Mouse (Mus musculus) kidney, postnatal 0 days (tissue): Measurements from ENCODE around the gene Prx. TPM values are rescaled to one million over a fixed set of nuclear protein-coding genes. Genes with fewer than 3 reads are reported as not detected.

Source experiments
- ATAC-seq: fragments of 200-750 bp; cut with Nextera tagmentation; replicated peaks from 2 replicates; pipeline ENCODE4 v1.8.0; 2017; ENCODE audit warnings: low read depth, moderate number of reproducible peaks, moderate TSS enrichment, moderate library complexity; ENCODE audit not compliant: low FRiP score
- DNase-seq: peaks from one replicate; pipeline ENCODE4 v3.0.0-alpha.2; 2016; ENCODE audit warnings: low spot score
- H3K27ac ChIP-seq: fragments of 300-500 bp; sonication (generic); 2 replicates; pipeline ENCODE4 v1.5.1; 2014; ENCODE audit warnings: mild to moderate bottlenecking
- H3K27me3 ChIP-seq: fragments of 300-500 bp; sonication (generic); 2 replicates; pipeline ENCODE4 v1.6.1; 2014; ENCODE audit warnings: low read length, mixed read lengths; ENCODE audit not compliant: insufficient read depth
- H3K36me3 ChIP-seq: fragments of 300-500 bp; sonication (generic); 2 replicates; pipeline ENCODE4 v1.6.1; 2014; ENCODE audit warnings: low read length, mixed read lengths; ENCODE audit not compliant: insufficient read depth
- H3K4me1 ChIP-seq: fragments of 300-500 bp; sonication (generic); replicated peaks from 2 replicates; pipeline ENCODE4 v1.6.1; 2014; ENCODE audit warnings: antibody characterized with exemption, low read length, mixed read lengths; ENCODE audit not compliant: insufficient read depth
- H3K4me2 ChIP-seq: fragments of 300-500 bp; sonication (generic); 2 replicates; pipeline ENCODE4 v1.6.1; 2014; ENCODE audit warnings: mild to moderate bottlenecking, low read length, moderate library complexity, mixed read lengths
- H3K4me3 ChIP-seq: fragments of 300-500 bp; sonication (generic); replicated peaks from 2 replicates; pipeline ENCODE4 v1.5.1; 2014; ENCODE audit warnings: low read depth, low read length
- H3K9ac ChIP-seq: fragments of 300-500 bp; sonication (generic); 2 replicates; pipeline ENCODE4 v1.6.1; 2014; ENCODE audit warnings: low read depth, low read length
- H3K9me3 ChIP-seq: fragments of 300-500 bp; sonication (generic); replicated peaks from 2 replicates; pipeline ENCODE4 v1.6.1; 2016; ENCODE audit warnings: low read length, inconsistent platforms, mixed read lengths
- CTCF ChIP-seq: IDR thresholded peaks from 2 replicates; pipeline ENCODE4 v1.5.1; 2016; ENCODE audit warnings: antibody characterized with exemption, low read depth, mild to moderate bottlenecking, moderate library complexity
- WGBS: fragments of 180-500 bp; shearing (Covaris S2); extraction: QIAGEN DNeasy Blood & Tissue Kit; methylation state at CpG from one replicate; pipeline ENCODE4 v1.1.7; 2014; 5-methylcytosine and 5-hydroxymethylcytosine counted together
- polyA plus RNA-seq: library from polyadenylated mRNA; unstranded; fragments of >200 nt; fragmentation: Nextera tagmentation; extraction: Ambion mirVana; gene quantifications from 2 replicates; pipeline ENCODE4 v1.2.1, GENCODE M21; 2015

Prx gene
- polyA plus RNA-seq, 1 experiment from 2014 or later: 4.1 TPM

DNA sequence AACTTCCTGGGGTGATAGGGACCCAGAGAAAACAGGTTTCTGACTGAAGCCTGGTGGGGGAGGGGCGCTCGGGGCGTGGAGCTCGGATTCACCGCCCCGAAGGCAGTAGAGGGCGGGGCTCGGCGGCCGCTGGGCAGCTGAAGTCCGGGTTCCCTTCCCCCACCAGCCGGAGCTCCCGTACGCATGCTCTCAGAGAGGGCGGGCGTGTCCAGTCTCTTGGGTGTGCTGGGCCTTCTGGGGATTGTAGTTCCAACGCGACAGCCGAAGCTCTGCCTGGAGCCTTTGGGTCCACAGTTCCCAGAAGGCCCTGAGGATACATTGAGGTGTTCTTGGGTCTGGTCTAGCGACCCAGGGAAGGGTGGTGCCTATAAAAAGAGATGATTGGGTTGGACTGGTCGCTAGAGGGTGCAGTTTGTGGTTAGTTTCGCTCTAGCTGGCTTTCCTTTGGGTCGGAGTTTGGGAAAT lies 24.6 kb upstream of the Prx start:
- Histone ChIP-seq H3K4me2 (peak overlapping the region; percentile 63), H3K9me3 (no peaks in the 10 kb centered on the region), H3K4me3 (peak overlapping the region; percentile 73), H3K27ac (peak overlapping the region; percentile 94), H3K36me3 (peaks cover 5% of the 10 kb centered on the region; the same call in 1 of the 2 replicates), H3K4me1 (peaks cover 6% of the 10 kb centered on the region), H3K9ac (peak overlapping the region; percentile 66), H3K27me3 (no peaks in the 10 kb centered on the region)
- TF ChIP-seq CTCF: peak; percentile 72
- ATAC-seq: peak; percentile 93
- peak; percentile 100 for DNase-seq
- WGBS: under 1% methylated on average over 22 of the region's 23 CpGs

DNA sequence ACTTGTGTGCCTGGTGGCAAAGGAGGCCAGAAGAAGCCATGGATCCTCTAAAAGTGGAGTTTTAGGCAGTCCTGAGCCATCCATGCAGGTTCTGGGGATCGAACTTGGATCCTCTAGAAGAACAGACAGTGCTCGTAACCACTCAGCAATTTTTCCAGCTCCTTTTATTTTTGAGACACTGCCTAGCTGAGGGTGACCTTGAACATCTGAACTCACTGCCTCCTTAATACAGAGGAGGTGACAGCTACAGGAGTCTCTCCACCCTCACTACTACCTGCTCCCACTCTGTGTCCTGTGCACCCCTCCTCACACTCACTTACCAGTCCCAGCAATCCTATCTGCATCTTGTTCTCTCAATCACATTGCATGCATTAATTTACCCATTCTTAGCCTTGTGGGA lies 23.5 kb upstream of the Prx start:
- H3K36me3 ChIP-seq: peaks cover 5% of the 10 kb centered on the region; the same call in 1 of the 2 replicates
- 91% methylated on average over 2 of the region's 2 CpGs for WGBS
- no peaks in the 10 kb centered on the region for H3K27me3 ChIP-seq
- DNase-seq (no peak), ATAC-seq (no peak)
- TF ChIP-seq CTCF: no peak
- H3K9me3 ChIP-seq: no peaks in the 10 kb centered on the region
- H3K27ac ChIP-seq: no peak overlapping the region
- peak overlapping the region; percentile 63; the same call in 1 of the 2 replicates for H3K4me2 ChIP-seq
- H3K4me1 ChIP-seq: peaks cover 6% of the 10 kb centered on the region
- H3K4me3 ChIP-seq: no peak overlapping the region
- H3K9ac ChIP-seq: no peak overlapping the region

DNA sequence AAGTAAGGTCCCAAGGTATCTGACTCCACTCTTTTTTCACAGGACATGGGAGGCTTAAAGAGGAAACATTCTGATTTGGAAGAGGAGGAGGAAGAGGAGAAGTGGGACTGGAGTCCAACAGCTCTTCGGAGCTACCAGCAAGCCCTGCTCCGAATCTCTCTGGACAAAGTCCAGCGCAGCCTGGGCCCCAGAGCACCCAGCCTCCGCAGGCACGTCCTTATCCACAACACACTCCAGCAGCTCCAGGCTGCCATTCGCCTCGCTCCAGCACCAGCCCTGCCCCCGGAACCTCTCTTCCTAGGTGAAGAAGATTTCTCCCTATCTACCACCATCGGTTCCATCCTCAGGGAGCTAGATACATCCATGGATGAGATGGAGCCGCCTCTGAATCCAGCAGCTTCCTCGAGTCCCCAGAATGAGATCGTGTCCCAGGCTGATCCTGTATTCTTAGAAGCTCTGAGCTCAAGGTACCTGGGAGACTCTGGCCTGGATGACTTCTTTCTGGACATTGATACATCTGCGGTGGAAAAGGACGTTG lies 23.0 kb upstream of the Prx start:
- 88% methylated on average over 14 of the region's 14 CpGs for WGBS

DNA sequence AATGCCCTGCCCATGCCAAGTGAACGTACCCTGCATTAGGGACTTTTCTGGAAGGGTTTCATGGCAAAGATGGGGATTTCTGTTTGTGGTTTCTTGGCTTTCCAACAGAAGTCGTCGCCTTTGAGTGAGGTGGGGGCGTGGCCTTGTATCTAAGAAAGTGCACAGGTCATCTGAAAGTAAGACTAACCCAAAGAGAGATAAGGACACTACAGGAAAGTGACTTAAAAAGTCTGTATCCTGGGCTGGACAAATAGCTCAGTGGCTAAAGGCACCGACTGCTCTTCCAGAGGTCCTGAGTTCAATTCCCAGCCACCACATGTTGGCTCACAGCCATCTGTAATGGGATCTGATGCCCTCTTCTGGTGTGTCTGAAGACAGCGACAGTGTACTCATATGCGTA lies 20.6 kb upstream of the Prx start:
- DNase-seq: no peak
- Histone ChIP-seq H3K9me3 (no peaks in the 10 kb centered on the region), H3K4me2 (no peak overlapping the region), H3K27ac (peak overlapping the region; percentile 42; the same call in 1 of the 2 replicates), H3K36me3 (peaks cover 5% of the 10 kb centered on the region; the same call in 1 of the 2 replicates), H3K9ac (no peak overlapping the region), H3K27me3 (no peaks in the 10 kb centered on the region), H3K4me3 (no peak overlapping the region), H3K4me1 (peaks cover 6% of the 10 kb centered on the region)
- TF ChIP-seq CTCF: no peak
- no peak for ATAC-seq
- 71% methylated on average over 7 of the region's 7 CpGs for WGBS

More for the DNA sequence above, 23.0 kb upstream of the Prx start:
- peaks cover 6% of the 10 kb centered on the region for H3K4me1 ChIP-seq
- H3K9me3 ChIP-seq: no peaks in the 10 kb centered on the region
- H3K27me3 ChIP-seq: no peaks in the 10 kb centered on the region
- H3K9ac ChIP-seq: no peak overlapping the region
- H3K36me3 ChIP-seq: peaks cover 5% of the 10 kb centered on the region; the same call in 1 of the 2 replicates
- ATAC-seq (no peak), DNase-seq (no peak)
- H3K4me2 ChIP-seq: no peak overlapping the region
- no peak overlapping the region for H3K27ac ChIP-seq
- no peak overlapping the region for H3K4me3 ChIP-seq
- TF ChIP-seq CTCF: no peak

DNA sequence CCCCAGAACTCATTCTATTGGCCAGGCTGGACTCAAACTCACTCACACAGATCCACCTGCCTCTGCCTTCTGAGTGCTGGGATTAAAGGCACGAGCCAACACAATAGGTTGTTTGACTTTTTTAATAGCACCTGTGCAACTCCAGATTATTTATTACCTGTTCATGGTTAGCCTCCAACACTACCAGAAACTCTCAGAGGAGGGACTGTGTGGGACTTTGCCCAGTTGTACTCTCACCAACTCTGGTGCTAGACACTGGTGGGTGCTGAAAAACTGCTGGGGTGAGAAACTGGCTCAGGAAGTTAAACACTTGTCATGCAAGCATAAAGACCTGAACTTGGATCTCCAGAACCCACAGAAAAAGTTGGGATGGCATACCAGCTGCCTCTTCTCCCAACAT lies 19.4 kb upstream of the Prx start:
- 50% methylated on average over 1 of the region's 1 CpGs for WGBS
- H3K4me2 ChIP-seq: no peak overlapping the region

DNA sequence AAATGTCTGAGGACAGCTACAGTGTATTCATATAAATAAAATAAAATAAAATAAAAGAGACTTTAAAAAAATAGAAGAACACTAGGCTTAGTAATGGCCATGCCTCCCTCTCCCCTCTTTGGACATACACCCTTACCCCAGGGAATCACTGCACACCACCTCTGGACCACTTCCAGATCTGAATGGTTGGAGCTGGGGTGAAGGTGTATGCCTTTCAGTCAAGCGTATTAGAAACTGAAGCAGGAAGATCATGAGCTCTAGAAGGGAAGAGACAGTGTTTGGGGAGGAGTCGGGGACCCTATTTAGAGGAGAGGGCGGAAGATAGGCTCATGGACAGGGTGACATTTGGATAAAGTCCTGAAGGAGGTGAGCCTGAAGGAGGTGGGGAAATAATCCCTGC lies 18.6 kb upstream of the Prx start:
- H3K27me3 ChIP-seq: no peaks in the 10 kb centered on the region
- H3K27ac ChIP-seq: peak overlapping the region; percentile 85
- TF ChIP-seq CTCF: no peak
- DNase-seq (no peak), ATAC-seq (no peak)
- peaks cover 5% of the 10 kb centered on the region; the same call in 1 of the 2 replicates for H3K36me3 ChIP-seq
- peak overlapping the region; percentile 59 for H3K4me2 ChIP-seq
- H3K4me1 ChIP-seq: peaks cover 6% of the 10 kb centered on the region; the same call in 1 of the 2 replicates
- H3K4me3 ChIP-seq: peak overlapping the region; percentile 29; the same call in 1 of the 2 replicates
- H3K9ac ChIP-seq: no peak overlapping the region
- H3K9me3 ChIP-seq: no peaks in the 10 kb centered on the region
- 65% methylated on average over 3 of the region's 3 CpGs for WGBS

More for the DNA sequence above, 19.4 kb upstream of the Prx start:
- no peak for TF ChIP-seq CTCF
- Histone ChIP-seq H3K27me3 (no peaks in the 10 kb centered on the region), H3K27ac (peak overlapping the region; percentile 85; the same call in 1 of the 2 replicates), H3K9ac (no peak overlapping the region), H3K4me3 (no peak overlapping the region), H3K36me3 (peaks cover 5% of the 10 kb centered on the region; the same call in 1 of the 2 replicates), H3K4me1 (peaks cover 6% of the 10 kb centered on the region), H3K9me3 (no peaks in the 10 kb centered on the region)
- DNase-seq: peak; percentile 6
- 0 out of 2 replicates have a peak, but pooled peaks have one; percentile 12 for ATAC-seq
